Mouse (Mus musculus): ENCODE results near the gene Ubap1.

The Ubap1 gene

GRCm38 (mm10) chr4:41348584-41349198 lies at the start of gene Ubap1:
Gene Ubap1, plus strand, starts transcription at chr4:41348996.
- DNase-seq, result peak; percentile 89

GRCm38 (mm10) chr4:41303671-41304070 lies 45.1 kb upstream of the Ubap1 start:
- no peak for DNase-seq

- peak; percentile 17 for DNase-seq
These were observed 44.5 kb upstream of the Ubap1 start for GRCm38 (mm10) chr4:41304302-41304701.

GRCm38 (mm10) chr4:41307406-41307805 lies 41.4 kb upstream of the Ubap1 start:
- DNase-seq, result no peak

GRCm38 (mm10) chr4:41310567-41311563 lies 37.9 kb upstream of the Ubap1 start:
- DNase-seq, result no peak

GRCm38 (mm10) chr4:41313722-41314121 lies 35.1 kb upstream of the Ubap1 start:
- no peak for DNase-seq

GRCm38 (mm10) chr4:41314141-41315129 lies 34.4 kb upstream of the Ubap1 start, which contains the start of gene Dcaf12:
Gene Dcaf12, minus strand, starts transcription at chr4:41314889.
- peak; percentile 94 for DNase-seq

- DNase-seq, result no peak
These were observed 33.6 kb upstream of the Ubap1 start for GRCm38 (mm10) chr4:41315173-41315572.

- DNase-seq, result no peak
These were observed 30.5 kb upstream of the Ubap1 start for GRCm38 (mm10) chr4:41318267-41318666.

GRCm38 (mm10) chr4:41320971-41321370 lies 27.8 kb upstream of the Ubap1 start:
- DNase-seq, result no peak

GRCm38 (mm10) chr4:41326876-41327275 lies 21.9 kb upstream of the Ubap1 start:
- no peak for DNase-seq

GRCm38 (mm10) chr4:41329481-41329880 lies 19.3 kb upstream of the Ubap1 start:
- DNase-seq, result no peak

- no peak for DNase-seq
These were observed 17.7 kb upstream of the Ubap1 start for GRCm38 (mm10) chr4:41331085-41331484.

- DNase-seq, result no peak
These were observed 16.9 kb upstream of the Ubap1 start for GRCm38 (mm10) chr4:41331698-41332421.

- no peak for DNase-seq
These were observed 12.2 kb upstream of the Ubap1 start for GRCm38 (mm10) chr4:41336546-41336945.

- DNase-seq, result no peak
These were observed 7.8 kb upstream of the Ubap1 start for GRCm38 (mm10) chr4:41340912-41341550.

GRCm38 (mm10) chr4:41346011-41346410 lies 2.8 kb upstream of the Ubap1 start:
- DNase-seq, result no peak

- DNase-seq, result no peak
These were observed 957 bp upstream of the Ubap1 start for GRCm38 (mm10) chr4:41347839-41348238.

GRCm38 (mm10) chr4:41349199-41349591 lies 399 bp downstream of the Ubap1 start:
- no peak for DNase-seq

- no peak for DNase-seq
These were observed 4.0 kb downstream of the Ubap1 start for GRCm38 (mm10) chr4:41352758-41353157.

- no peak for DNase-seq
These were observed 4.5 kb downstream of the Ubap1 start for GRCm38 (mm10) chr4:41353265-41353664.
